Mouse (Mus musculus) cerebellum, postnatal 36 days (tissue): Measurements from ENCODE around the gene Ncf1.

Source experiments
- DNase-seq, 2 experiments: peaks; one replicate each; pipeline ENCODE4 v3.0.0; 2021 to 2022; ENCODE audit warnings: mixed read lengths in 2 of 2

The Ncf1 gene

DNA sequence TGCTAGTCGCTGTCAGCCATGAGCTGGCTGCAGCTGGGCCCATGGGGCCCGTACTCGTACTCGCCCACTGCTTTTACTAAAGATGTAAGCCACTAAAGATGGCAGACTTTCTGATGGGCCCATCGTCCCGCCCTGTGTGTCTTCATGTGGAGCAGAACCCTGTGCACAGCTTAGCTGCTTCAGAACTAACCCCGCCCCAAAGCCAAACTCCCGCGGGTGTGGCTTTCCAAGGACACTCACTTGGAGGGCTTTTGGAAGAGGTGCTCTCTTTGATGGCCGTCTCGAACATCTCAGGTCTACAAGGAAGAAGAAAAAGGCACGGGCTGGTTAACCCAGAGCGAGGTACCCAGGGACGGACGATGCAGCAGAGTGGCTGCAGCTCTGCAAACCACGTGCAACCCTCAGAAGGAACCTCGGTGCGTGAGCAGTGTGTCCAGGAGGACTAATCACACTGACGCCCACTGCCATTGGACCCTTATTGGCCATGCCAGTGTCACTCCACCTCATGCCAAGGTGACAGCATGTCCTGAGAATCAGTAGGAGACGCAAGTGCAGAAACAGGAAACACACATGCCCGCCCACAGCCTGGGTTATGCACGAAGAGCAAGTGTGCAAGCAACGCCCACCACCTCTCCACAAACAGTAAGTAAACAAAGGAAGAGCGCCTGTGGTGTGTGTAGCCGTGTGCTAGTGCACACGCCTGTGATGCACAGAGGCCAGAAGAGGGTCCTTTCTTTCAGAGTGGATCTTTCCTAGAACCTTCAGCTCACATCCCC lies 14.4 kb upstream of the Ncf1 start:
- no peak for DNase-seq

DNA sequence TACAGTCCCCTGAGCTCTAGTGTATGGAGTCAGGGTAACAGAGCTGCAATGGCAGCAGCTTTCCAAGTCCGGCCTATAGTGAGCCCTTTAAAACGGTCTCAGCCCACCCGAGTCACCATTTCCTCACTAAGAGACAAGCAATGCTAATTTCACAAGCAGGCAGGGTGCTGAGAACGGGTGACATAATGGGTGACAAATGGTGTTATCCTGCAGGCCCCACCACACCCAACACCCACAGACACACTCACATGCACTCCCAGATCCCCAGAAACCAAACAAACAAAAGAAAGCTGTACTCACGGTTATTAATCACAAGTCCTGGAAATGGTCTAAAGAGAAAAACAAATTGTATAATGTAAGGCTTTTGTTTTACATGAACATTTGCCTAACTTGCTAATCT lies 12.4 kb upstream of the Ncf1 start:
- DNase-seq = no peak

- DNase-seq = no peak
Measured at GRCm38 (mm10) chr5:134237936-134238760, 8.7 kb upstream of the Ncf1 start.

DNA sequence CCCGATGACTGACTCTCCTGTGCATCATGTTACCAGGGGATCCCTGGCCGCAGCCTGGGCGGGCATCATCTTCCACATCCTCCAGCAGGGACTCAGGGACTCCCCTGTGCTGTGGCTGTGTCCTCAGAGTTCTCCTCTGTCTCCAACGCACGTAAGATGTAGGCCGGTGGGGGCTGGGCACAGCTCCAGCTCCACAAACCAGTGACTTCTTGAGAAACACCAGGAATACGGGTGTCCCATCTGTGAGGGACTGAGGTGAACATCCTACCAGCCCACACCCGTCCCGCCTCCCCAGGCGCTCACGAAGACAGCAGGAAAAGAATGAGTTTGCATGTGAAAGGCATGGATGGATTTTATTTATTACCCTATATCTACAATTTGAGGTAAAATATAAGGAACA lies 8.1 kb upstream of the Ncf1 start:
- DNase-seq = no peak

GRCm38 (mm10) chr5:134236796-134237195 lies 7.4 kb upstream of the Ncf1 start:
- no peak for DNase-seq

- no peak for DNase-seq
Measured at GRCm38 (mm10) chr5:134236241-134236640, 6.8 kb upstream of the Ncf1 start.

DNA sequence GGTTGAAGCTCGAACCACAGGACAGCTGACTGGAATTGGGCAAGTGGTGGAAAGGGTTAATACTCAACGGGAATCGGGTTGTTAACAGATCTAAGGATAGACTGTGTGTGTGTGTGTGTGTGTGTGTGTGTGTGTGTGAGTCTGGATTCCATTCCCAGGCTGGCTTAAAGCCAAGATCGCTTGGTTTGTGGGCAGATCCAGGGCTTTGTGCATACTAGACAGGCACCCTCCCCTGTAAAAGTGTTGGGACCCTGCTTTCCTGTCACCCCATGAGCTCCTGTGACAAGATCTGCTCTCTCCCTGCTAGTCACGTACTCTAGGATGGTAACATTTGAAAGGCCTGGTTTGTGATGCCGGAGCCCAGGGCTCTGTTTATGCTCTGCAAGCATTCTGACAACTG lies 5.7 kb upstream of the Ncf1 start:
- peak in 1 of 2 experiments; percentile 24 for DNase-seq

- DNase-seq = no peak
Measured at GRCm38 (mm10) chr5:134234205-134234604, 4.8 kb upstream of the Ncf1 start.

- DNase-seq = no peak
Measured at GRCm38 (mm10) chr5:134233244-134233651, 3.8 kb upstream of the Ncf1 start.

DNA sequence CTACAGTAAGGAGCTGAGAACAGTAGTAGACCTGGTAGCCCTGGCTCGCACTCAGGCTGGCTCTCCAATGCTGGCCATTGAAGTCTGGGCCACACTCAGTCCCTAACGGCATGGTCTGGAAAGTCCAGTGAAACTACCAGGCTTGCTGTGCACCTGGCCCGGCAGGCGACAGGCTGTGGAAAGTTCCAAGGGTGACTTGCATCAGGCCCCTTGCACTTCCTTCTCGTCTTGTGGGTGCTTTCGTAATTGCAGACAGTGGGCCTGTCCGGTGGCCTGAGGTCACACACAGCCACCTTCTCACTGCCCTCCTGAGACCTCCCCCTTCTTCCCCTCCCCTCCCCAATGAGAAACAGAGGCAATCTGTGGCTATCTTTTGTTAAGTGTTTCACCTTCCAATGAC lies 3.1 kb upstream of the Ncf1 start:
- DNase-seq = no peak

GRCm38 (mm10) chr5:134232111-134232510 lies 2.7 kb upstream of the Ncf1 start:
- DNase-seq = no peak

DNA sequence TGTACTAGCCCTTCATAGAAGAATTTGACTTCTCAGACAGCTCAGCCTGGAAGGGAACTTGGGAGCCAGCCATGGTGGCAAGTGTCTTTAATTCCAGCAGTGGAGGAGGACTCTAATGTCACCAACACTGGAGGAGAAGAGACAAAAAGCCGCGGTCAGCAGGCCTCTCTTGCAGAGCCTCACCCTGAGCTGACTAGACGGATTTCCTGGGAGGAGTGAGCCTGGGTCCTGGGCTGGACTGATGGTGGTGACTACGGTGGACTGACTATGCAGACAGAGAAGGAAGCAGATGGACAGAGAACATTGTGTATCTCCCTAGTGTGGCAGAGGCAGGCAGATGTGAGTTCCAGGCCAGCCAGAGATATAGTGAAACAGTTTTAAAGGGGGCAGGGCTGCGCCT lies 2.0 kb upstream of the Ncf1 start:
- no peak for DNase-seq

DNA sequence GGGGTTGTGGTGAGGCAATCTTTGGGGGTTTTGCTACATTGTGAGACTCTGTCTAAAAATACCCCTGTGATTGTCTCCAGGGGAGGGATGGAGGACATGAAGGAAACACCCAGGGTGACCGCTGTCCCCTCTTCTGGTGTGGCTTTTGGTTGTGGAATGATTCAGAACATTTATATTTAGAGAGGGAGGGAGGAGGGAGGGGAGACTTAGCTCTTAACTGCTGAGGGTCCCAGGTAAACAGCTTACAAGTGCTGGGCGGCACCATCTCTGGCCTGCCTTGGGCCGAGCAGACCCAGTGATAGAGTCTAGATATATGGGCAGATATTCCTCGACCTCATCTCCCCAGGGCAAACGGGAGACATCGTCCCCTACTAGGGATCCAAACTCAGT lies 1.2 kb downstream of the Ncf1 start:
- no peak for DNase-seq

GRCm38 (mm10) chr5:134227574-134228248 lies 1.7 kb downstream of the Ncf1 start:
- peak in 1 of 2 experiments; percentile 18 for DNase-seq

DNA sequence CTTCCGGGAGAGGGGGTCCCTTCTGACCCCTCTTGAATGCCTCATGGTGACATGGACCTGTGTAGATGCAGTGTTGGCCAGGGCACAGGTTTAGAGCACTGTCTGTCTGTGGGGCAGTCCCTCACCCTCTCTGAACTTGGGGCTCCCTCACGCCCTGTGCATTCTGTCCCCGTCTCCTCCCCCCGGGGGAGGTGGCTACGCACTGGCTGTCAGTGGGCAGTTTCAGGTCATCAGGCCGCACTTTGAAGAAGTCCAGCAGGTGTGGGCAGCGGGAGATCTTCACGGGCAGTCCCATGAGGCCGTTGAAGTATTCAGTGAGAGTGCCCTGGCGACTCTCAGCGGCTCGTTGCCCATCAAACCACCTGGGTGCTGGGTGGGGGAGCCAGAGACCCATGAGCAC lies 2.5 kb downstream of the Ncf1 start:
- DNase-seq = no peak

DNA sequence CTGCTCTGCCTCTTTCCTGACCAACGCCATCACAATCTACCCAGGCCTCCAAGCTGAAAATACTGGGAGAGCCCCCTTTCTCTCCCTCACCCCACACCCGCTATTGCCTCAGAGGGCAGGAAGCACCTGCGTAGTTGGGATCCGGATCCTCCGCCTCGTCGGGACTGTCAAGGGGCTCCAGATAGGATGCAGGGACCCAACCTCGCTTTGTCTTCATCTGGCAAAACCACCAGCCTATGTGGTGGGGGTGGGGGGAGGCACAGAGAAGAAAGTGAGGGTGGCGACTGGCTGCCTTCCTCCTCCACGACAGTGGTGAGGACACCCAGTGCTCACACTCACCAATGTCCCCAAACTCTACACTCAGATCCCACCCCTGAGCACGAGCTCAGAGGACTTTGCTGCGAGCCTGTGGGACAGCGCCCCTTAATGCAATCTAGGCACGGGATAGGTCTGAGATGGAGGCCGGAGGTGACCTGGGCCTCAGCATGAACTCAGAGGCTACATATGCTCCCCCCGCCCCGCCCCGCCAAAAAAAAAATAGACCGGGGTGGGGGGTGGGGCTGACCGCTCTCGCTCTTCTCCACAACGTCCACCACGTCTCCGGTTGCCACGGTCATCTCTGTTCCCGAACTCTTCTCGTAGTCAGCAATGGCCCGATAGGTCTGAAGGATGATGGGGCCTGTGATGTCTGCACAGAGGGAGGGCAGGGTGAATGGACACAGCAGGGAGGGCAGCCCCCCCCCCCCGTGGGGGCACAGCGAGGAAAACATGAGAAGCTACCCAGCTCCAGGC lies 4.1 kb downstream of the Ncf1 start:
- no peak for DNase-seq

- DNase-seq = no peak
Measured at GRCm38 (mm10) chr5:134221708-134222150, 7.7 kb downstream of the Ncf1 start.

GRCm38 (mm10) chr5:134221278-134221677 lies 8.1 kb downstream of the Ncf1 start:
- DNase-seq = no peak

- DNase-seq = no peak
Measured at GRCm38 (mm10) chr5:134217900-134218299, 11.5 kb downstream of the Ncf1 start.

- no peak for DNase-seq
Measured at GRCm38 (mm10) chr5:134214021-134214806, 15.2 kb downstream of the Ncf1 start.

DNA sequence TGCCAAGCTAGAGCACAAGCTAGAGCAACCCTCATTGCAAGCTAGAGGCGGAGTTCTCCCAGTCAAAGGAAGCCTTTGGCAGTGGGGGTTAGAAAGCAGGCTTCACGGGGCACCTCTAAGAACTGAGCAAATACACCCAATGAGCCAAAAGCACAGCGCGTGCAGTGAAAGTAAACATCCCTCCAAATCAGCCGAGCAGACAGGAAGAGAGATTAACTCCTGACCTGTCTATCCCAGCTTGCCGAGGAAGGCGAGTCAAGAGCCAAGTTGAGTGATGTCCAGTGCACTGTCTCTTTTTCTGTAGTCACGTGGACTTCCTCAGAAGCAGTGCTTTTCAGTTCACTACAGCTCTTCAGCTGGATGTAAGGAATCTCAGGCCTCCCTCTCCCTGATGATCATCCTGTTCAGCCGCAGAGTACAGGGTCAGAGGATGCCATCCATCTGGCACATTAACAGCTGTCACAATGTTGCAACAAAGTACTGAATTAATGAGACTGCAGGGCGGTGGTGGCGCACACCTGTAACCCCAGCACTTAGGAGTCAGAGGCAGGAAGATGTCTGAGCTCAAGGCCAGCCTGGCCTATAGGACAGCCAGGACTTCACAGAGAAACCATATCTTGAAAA lies 19.4 kb downstream of the Ncf1 start:
- no peak for DNase-seq
